Mouse (Mus musculus): ENCODE measurements around the gene Dpyd.

Gene Dpyd

DNA sequence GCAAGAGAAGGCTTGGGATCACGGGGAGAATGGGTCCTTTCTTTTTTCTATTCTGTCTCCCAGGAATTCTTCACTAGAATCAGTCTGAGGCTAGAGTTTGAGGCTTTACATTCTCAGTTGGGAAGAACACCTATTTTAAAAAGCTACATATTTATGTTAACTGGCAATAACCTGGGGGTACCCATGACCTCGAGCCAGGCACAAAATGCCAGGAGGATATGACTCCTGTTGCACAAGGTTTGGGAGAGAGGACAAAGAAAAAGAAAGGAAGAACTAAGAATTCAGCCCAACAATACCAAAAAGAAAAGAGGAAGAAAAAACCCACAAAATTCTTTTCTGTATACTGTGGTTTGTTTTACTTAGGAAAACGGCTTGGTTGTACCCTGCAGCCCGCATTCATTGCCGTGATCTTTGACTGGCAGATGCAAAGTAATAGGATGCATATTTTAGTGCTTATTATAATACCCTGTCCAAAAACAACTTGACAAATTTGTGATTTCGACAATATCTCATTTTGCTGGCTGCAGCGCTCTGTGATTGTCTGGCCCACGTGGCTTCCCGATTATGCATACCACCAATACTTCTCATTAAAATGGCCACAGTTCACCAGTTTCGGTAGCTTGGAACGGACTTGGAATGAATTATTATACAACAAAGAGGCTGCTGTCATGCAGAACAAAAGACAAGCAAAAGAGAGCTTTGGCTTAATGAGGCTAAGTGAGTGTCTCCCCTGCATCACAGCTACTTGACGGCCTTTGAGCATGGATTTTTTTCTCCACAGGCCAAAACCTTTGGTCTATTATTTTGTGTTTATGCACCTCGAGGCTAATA lies 799.8 kb downstream of the Dpyd start:
- in situ Hi-C loops (cut with MboI, MseI): no loop called here

DNA sequence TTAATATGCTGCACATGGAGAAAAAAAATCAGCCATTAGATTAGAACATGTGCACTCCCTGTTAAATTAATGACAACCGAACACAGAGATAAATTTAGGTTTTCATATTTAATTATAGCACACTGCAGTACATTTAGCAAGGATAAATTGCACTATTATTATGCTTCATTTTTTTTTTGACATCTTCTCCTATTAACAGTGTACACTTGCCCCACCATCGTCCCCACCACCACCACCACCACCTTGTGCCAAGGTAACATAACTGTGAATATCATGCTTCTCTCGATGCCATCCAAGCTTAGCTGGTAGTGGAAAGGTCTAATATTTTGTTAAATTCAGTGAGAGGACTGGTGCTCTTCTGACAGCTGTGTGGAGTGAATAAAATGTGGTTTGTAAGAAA lies 800.5 kb downstream of the Dpyd start:
- in situ Hi-C loops (cut with MboI, MseI): no loop called here

DNA sequence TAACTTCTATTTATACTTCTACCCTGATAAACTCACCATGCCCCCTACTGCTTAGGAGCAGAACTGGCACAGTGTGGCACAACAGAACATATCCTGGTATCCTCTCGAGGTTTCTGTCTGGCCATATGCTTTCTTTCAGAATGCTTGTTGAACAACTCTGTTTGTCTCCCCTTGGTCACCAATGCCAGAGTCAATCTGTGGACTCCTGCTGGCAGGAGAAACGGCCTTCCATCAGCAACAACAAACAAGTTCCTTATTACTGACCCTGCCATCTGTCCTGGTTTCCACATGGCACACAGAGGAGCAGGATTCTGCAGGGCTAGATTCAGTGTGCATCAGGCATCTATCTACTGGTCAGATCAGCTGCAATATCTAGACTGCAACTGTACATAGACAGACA lies 807.0 kb downstream of the Dpyd start:
- in situ Hi-C loops (cut with MboI, MseI): no loop called here

- in situ Hi-C loops (cut with MboI, MseI): no loop called here
Observed at GRCm38 (mm10) chr3:119381119-119381518, 819.2 kb downstream of the Dpyd start.

- in situ Hi-C loops (cut with MboI, MseI): no loop called here
Observed at GRCm38 (mm10) chr3:119382395-119382794, 820.5 kb downstream of the Dpyd start.

GRCm38 (mm10) chr3:119387332-119388105 lies 825.6 kb downstream of the Dpyd start:
- in situ Hi-C loops (cut with MboI, MseI): no loop called here

DNA sequence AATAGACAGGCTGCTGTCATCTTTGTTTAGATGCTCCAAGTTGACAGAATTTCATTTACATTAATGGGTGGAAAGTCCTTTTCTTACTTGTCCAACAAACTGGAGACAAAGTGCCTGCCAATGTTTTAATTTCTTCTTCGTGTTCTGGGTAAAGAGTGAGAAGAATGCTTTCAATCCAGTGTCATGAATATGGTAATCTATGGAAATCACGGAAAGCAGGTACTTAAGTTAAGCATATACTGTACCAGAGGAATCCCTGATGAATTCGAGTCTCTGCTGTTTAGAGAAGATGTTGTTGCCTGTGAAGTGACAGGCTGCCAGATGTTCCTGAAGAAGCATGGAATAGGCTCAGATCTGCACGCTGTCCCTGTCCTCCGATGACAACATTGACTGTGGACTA lies 835.3 kb downstream of the Dpyd start:
- in situ Hi-C loops (cut with MboI, MseI): no loop called here

DNA sequence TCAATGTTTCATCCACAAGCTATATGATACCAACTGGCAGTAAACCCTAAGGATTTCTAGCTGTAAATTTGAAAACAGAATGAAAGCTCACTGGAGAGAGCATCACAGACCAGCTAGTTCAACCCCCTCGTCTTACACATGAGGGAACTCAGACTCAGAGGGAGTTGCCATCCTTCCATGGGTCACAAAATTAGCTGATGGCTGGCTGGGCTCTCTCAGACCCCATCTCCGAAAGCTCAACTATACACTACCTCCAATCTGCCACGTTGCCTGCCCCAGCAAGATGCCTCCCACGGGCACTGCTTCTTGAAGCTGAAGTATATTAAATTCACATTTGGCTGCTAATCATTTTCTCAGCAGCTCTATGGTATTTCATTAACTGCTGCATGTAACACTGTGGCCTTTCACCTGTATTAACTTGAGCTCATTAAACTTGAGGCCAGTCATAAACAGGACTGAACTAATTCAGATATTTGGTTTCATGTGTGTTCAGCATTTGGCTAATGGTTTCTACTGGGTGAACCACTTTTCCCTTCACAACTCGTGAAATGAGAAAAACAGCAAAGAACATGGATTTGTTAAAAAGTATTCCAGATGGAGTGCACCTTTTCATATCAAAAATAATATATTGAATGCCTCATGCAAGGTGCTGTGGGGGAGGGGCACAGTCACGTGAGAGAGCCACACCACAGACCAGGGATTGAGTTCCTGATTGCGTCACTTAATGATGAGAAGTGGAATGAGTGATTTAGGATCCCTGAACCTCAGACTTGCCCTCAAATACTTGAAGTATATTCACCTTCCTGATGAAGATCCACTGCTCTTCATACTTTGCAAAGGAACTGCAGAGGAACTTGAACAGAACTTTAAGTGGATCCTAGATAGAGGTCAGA lies 841.2 kb downstream of the Dpyd start:
- in situ Hi-C loops (cut with MboI, MseI): no loop called here

DNA sequence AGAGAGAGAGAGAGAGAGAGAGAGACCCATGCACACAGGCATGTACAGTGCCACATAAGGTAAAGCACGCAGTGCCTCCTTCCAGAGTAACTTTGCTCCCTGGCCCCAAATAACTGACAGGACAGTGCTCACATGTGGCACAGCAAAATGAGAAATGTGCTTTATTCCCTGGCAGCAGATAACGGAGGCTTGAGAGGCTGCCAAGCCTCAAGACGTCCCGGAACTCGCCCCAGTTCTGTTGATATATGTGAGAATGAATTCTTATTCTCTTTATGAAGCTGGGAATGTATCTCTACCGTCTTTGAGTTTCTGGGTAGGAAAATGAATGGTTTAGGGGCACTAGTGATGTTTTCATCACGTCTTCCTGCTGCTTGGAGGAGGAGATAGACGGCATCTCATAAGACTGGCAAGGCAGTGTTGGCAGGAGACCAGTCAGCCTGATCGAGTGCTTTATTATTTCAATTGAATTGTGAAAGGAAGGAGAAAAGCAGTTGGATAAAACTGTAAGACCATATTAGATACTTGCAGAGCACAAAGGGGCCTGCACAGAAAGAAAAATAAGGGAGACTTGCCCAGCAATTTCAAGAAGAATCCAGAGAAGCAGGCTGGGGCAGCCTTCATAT lies 857.3 kb downstream of the Dpyd start:
- in situ Hi-C loops (cut with MboI, MseI): no loop called here

- in situ Hi-C loops (cut with MboI, MseI): no loop called here
Observed at GRCm38 (mm10) chr3:119419745-119420144, 857.8 kb downstream of the Dpyd start.

GRCm38 (mm10) chr3:119431339-119431738 lies 869.4 kb downstream of the Dpyd start:
- in situ Hi-C loops (cut with MboI, MseI): no loop called here

DNA sequence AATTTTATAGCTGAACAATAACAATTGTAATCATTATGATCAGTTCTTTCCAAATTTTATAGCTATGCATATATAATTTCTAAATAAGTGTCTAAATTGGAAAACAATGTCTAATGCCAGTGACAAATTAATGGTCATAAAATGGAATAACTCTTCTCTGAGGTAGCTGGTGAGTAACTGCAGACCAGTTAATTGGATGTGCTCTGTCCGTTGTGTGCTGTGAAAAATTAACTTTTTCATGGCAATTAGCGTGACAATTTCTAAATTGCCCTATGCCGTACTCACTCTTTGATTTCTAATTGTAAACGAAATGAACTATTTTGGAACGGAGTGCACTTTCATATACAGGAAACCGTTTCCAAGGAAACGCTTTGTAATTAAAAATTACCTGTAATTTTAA lies 869.8 kb downstream of the Dpyd start:
- in situ Hi-C loops (cut with MboI, MseI): no loop called here

- in situ Hi-C loops (cut with MboI, MseI): no loop called here
Observed at GRCm38 (mm10) chr3:119447559-119447958, 885.6 kb downstream of the Dpyd start.

DNA sequence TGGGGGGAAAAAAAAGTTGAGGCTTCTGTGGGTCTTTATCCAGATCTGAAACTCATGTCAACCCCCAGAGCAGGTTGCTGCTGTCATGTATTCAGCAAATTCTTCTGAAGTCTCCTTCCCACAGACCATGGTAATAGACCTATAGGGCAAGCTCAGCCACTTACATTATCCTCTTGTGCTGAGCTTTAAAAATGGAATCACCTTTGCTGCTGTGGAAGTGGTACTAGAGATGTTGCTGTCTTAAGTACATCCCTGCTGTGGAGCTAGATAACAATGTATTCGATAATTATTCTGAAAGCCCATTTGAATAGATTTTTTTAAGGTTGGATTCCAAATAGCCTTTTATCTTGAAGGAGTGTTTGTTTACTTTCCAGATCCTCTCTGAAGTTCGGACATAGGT lies 902.1 kb downstream of the Dpyd start:
- in situ Hi-C loops (cut with MboI, MseI): no loop called here

- in situ Hi-C loops (cut with MboI, MseI): no loop called here
Observed at GRCm38 (mm10) chr3:119464479-119464878, 902.5 kb downstream of the Dpyd start.

- in situ Hi-C loops (cut with MboI, MseI): no loop called here
Observed at GRCm38 (mm10) chr3:119467723-119468122, 905.8 kb downstream of the Dpyd start.

All from T-helper 2 cell (primary cell).